ENCODE assay signal across 12 mouse cellular contexts in genomic region chr1:180357893-180358331, GRCm38 (mm10). TPM values are rescaled to one million over a fixed set of nuclear protein-coding genes. Genes with fewer than 3 reads are reported as not detected.
DNase-seq lines count a peak whose midpoint lies in the region; ATAC-seq lines count a peak whose summit lies in the region.
"Had no signal": no experiment of that assay in that cellular context is flagged by ENCODE, and none has a peak within 500 bp of the region (broad histone marks: within the 10 kb centered on the region; RNA-seq: fewer than 3 reads in every experiment).

No protein-coding gene starts in this region.

- no peak for ATAC-seq in heart, embryonic 15.5 days (replicated peaks; ENCODE audit: insufficient number of reproducible peaks, insufficient read depth, low FRiP score, low read depth)
- no peak for ATAC-seq in megakaryocyte, adult 5-6 weeks (ENCODE audit: poor library complexity, severe bottlenecking)
- ATAC-seq in kidney, embryonic 15.5 days (replicated peaks; ENCODE audit: low FRiP score), result no peak
- ATAC-seq: forebrain, embryonic 16.5 days had no signal

- WGBS in heart, embryonic 15.5 days, result 43% methylated on average over 7 of the region's 7 CpGs
- 35% methylated on average over 7 of the region's 7 CpGs for WGBS in kidney, embryonic 15.5 days

- no peaks in the 10 kb centered on the region for H3K9me3 ChIP-seq in heart, embryonic 15.5 days (replicated peaks)
- H3K9me3 ChIP-seq in megakaryocyte, embryonic 14.5 days, result peaks cover 4% of the 10 kb centered on the region; the same call in 1 of the 2 replicates
- no peaks in the 10 kb centered on the region for H3K9me3 ChIP-seq in kidney, embryonic 15.5 days (replicated peaks)
- H3K9me3 ChIP-seq: limb, embryonic 15.5 days had no signal

- H3K9ac ChIP-seq in heart, embryonic 15.5 days, result no peak overlapping the region
- no peak overlapping the region for H3K9ac ChIP-seq in kidney, embryonic 15.5 days
- H3K9ac ChIP-seq: limb, embryonic 15.5 days had no signal

- H3K27me3 ChIP-seq in heart, embryonic 15.5 days, result no peaks in the 10 kb centered on the region
- H3K27me3 ChIP-seq in megakaryocyte, embryonic 14.5 days (replicated peaks), result no peaks in the 10 kb centered on the region
- H3K27me3 ChIP-seq in kidney, embryonic 15.5 days, result no peaks in the 10 kb centered on the region
- no peaks in the 10 kb centered on the region for H3K27me3 ChIP-seq in splenic B cell, adult 2 months (ENCODE audit: control insufficient read depth, insufficient read depth, low read length, poor library complexity, severe bottlenecking)
- H3K27me3 ChIP-seq: limb, embryonic 15.5 days had no signal

- DNase-seq in heart, adult 11 months, result no peak
- peak; percentile 20 for DNase-seq in splenic B cell, adult 2 months (ENCODE audit: low read depth, low spot score)
- DNase-seq in left cerebral cortex, adult 11 months (ENCODE audit: low spot score), result no peak
- DNase-seq: cerebellum, adult 9-11 months; layer of hippocampus, postnatal 36 days; thymus, postnatal 4 days had no signal

- no peak overlapping the region for H3K4me2 ChIP-seq in heart, embryonic 15.5 days
- no peak overlapping the region for H3K4me2 ChIP-seq in kidney, embryonic 15.5 days
- H3K4me2 ChIP-seq: limb, embryonic 15.5 days had no signal

- H3K4me3 ChIP-seq in heart, embryonic 15.5 days, result no peak overlapping the region
- H3K4me3 ChIP-seq in megakaryocyte, embryonic 14.5 days (replicated peaks), result peak overlapping the region; percentile 84
- no peak overlapping the region for H3K4me3 ChIP-seq in kidney, embryonic 15.5 days (replicated peaks)
- H3K4me3 ChIP-seq: limb, embryonic 15.5 days had no signal

- H3K27ac ChIP-seq in heart, embryonic 15.5 days, result 0 out of 2 replicates have a peak overlapping the region, but pooled peaks have one; percentile 8
- H3K27ac ChIP-seq in kidney, embryonic 15.5 days, result peak overlapping the region; percentile 56
- H3K27ac ChIP-seq: limb, embryonic 15.5 days had no signal

- peaks cover 61% of the 10 kb centered on the region for H3K4me1 ChIP-seq in heart, embryonic 15.5 days (replicated peaks)
- H3K4me1 ChIP-seq in megakaryocyte, embryonic 14.5 days, result peaks cover 100% of the 10 kb centered on the region
- H3K4me1 ChIP-seq in kidney, embryonic 15.5 days, result peaks cover 60% of the 10 kb centered on the region

- no peaks in the 10 kb centered on the region for H3K36me3 ChIP-seq in heart, embryonic 15.5 days
- H3K36me3 ChIP-seq in megakaryocyte, embryonic 14.5 days (replicated peaks; ENCODE audit: low read length), result peaks cover 76% of the 10 kb centered on the region
- H3K36me3 ChIP-seq in kidney, embryonic 15.5 days, result peaks cover 6% of the 10 kb centered on the region; the same call in 1 of the 2 replicates
- H3K36me3 ChIP-seq in splenic B cell, adult 2 months (ENCODE audit: control insufficient read depth, insufficient read depth, low read length, poor library complexity, severe bottlenecking), result peaks cover 1% of the 10 kb centered on the region; the same call in 1 of the 2 replicates

RNA-seq across cellular contexts. Expression of gene Itpkb, which starts 27.6 kb away (rescaled TPM):
- 6.1 and 7.5 TPM in 2 replicates for polyA plus RNA-seq in heart, embryonic 15.5 days (2015; fragmentation: Nextera tagmentation; extraction: Ambion mirVana)
- polyA plus RNA-seq in megakaryocyte, embryonic 14.5 days (2012; ENCODE audit: insufficient read depth, low replicate concordance), result 36.8 and 40.6 TPM in 2 replicates
- total RNA-seq in megakaryocyte, adult 5-6 weeks (2015), result 11.5 and 12.9 TPM in 2 replicates
- 10.9 and 13.6 TPM in 2 replicates for total RNA-seq in megakaryocyte, adult 5-6 weeks (2017)
- polyA plus RNA-seq in kidney, embryonic 15.5 days (2015; fragmentation: Nextera tagmentation; extraction: Ambion mirVana), result 8.8 and 9.4 TPM in 2 replicates
